Mouse (Mus musculus) left cerebral cortex, postnatal 25 days (tissue): ENCODE data around the gene Tas2r130. TPM values are rescaled to one million over a fixed set of nuclear protein-coding genes. Genes with fewer than 3 reads are reported as not detected.
"Not testable (repeated sequence)": the region's sequence is repeated elsewhere in the genome, so short reads cannot be mapped to it uniquely, and the experiment has no call there.

Experiments used
- DNase-seq, 2 experiments: peaks; one replicate each; pipeline ENCODE4 v3.0.0; 2022; ENCODE audit warnings: low spot score in 2 of 2, mixed read lengths in 1 of 2
- intact Hi-C: fragments of 180-260 bp; cut with DNase I; formaldehyde crosslinking; loops from one replicate; pipeline ENCODE4 v1.15.1; 2025
- total RNA-seq, 2 experiments: library from RNA; stranded (reverse); gene quantifications; 2 replicates each; pipeline ENCODE4 v1.2.3; 2021

Gene Tas2r130
- total RNA-seq: not detected

- intact Hi-C loops: no loop called here
- DNase-seq: no peak
These were observed at the start of gene Tas2r130 for GRCm38 (mm10) chr6:131630812-131631211. Tas2r130 (minus strand) TSS chr6:131630912.

DNA sequence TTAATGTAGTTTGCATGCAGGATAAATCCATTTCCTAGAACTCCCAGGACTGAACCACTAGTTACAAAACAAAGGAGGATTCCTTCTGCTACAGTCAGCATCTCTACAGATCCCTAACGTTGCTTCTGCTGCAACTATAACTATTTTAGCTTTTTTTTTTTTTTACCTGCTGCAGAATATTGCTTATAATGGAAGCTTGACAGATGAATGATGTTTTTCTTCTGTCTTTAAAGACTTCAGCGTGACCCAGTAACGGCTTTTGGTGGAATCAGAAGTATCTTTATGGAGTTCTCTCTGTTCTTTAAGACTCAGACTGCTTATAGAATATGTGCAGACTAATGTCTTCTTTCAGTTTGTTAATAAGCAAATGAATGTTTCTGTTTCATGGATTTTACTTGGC is 48.1 kb upstream of the Tas2r130 start, which contains the start of gene Tas2r106:
Gene Tas2r106 (minus strand): TSS at position 101 of the 400 bp plus-strand sequence.
- no peak for DNase-seq
- intact Hi-C loops: no loop called here

- intact Hi-C loops: no loop called here
- no peak for DNase-seq
These were observed 29.3 kb upstream of the Tas2r130 start, which contains the start of gene Tas2r107 for GRCm38 (mm10) chr6:131660049-131660448. Tas2r107 (minus strand) TSS chr6:131660149.

DNA sequence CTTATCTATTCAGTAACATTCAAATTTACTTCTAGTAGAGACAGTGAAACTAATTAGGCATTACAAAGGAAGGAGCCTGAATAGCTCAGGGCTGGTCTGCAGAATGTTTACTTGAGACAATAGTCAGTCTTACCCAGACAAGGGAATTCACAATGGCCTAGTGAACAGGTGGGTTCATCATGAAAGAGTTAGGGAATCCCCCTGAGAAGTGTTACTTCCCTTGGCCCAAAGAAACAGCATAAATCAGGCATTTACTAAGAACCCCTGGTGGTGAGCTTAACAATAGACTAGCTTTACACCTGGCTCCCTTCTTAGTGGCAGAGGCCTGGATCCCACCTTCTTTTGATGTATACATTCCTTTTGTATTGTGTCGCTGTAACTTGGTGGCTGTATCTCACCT is 20.8 kb downstream of the Tas2r130 start:
- DNase-seq, intact Hi-C loops: not testable (repeated sequence)

DNA sequence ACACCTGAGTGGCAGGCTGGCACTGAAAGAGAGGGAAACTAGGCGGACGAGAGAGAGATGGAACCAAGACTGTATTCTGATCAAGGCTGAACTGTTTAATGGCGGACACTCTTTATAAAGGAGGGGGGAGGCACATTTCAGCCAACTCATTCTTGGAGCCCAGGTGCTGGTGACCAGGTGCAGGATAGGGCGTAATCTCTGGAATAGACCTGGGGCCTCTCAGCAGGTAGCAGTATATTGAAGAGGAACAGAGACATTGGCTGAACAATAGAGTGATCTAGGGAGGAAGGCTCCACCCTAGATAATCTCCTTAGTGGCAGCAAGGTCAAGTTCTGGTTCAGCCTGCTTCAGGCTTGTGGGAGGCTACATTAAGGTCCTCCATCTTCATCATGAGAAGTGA is 25.9 kb downstream of the Tas2r130 start:
- DNase-seq: no peak
- intact Hi-C loops: no loop called here

Other genes with a start within 250 kb of the Tas2r130 start
- gene Ybx3, start 242.4 kb downstream of the Tas2r130 start, total RNA-seq: 10 to 100 TPM; 45.7 to 48.8 TPM
- gene 5430401F13Rik, start 144.5 kb downstream of the Tas2r130 start, total RNA-seq: not detected
- not detected for gene Gm6619, start 144.5 kb downstream of the Tas2r130 start, total RNA-seq
- gene Tas2r107, start 29.2 kb upstream of the Tas2r130 start, total RNA-seq: not detected
- gene Tas2r106, start 48.0 kb upstream of the Tas2r130 start, total RNA-seq: not detected
- not detected for gene Tas2r104, start 54.8 kb upstream of the Tas2r130 start, total RNA-seq
- not detected for gene Tas2r105, start 56.6 kb upstream of the Tas2r130 start, total RNA-seq
- not detected for gene Tas2r114, start 59.2 kb upstream of the Tas2r130 start, total RNA-seq